Mouse (Mus musculus): Measurements from ENCODE around the gene Uqcc2. TPM values are rescaled to one million over a fixed set of nuclear protein-coding genes. Genes with fewer than 3 reads are reported as not detected.

Gene Uqcc2
- polyA plus RNA-seq, 1 experiment from 2014 or later: 146 TPM

DNA sequence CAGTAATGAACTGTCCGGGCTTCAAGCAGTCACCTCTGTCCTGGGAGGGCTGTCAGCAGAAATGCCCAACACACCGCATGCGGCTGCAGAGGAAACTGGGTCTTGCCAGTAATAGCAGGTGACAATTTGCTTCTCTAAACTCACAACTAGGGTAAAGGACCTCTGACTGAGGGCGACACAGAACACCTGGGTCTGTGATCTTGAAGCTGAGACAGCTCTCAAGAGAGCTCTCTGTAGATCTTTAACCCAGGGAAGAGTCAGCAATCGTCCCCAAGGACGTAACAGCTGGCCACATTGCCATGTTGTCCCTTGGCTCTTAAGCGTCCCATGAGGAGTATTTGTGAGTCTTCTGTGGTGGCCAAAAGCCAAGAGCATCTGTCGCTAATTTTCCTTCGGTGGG is 38.7 kb upstream of the Uqcc2 start:
- Histone ChIP-seq H3K4me1 (replicated peaks) (peaks cover 22% of the 10 kb centered on the region), H3K36me3 (replicated peaks) (no peaks in the 10 kb centered on the region), H3K27ac (replicated peaks) (no peak overlapping the region), H3K27me3 (no peaks in the 10 kb centered on the region), H3K4me3 (replicated peaks) (no peak overlapping the region), H3K4me2 (no peak overlapping the region), H3K9me3 (replicated peaks) (no peaks in the 10 kb centered on the region), H3K9ac (no peak overlapping the region)
- 71% methylated on average over 9 of the region's 9 CpGs for WGBS (ENCODE audit: insufficient replicate concordance)
- no peak for ATAC-seq (ENCODE audit: insufficient read depth)

DNA sequence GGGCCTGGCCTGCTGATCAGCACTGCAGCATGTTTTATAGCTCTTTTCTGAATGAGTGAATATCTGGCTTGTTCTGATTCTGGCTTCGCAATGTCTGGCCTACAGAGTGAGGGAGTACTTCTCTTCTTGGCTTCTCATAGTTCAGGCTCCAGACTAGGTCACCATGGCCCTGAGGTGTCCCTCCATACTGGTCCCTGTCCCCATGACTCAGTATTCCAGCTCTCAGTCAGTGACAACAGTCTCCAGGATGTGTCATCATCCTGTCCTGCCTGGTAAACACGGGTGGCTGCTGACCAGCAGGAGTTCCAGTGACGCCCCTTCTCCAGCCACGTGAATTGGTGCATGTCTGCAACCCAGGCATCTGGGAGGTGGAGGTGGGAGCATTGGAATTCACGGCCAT is 37.4 kb upstream of the Uqcc2 start:
- Histone ChIP-seq H3K36me3 (replicated peaks) (no peaks in the 10 kb centered on the region), H3K4me2 (no peak overlapping the region), H3K9ac (no peak overlapping the region), H3K27ac (replicated peaks) (no peak overlapping the region), H3K4me3 (replicated peaks) (no peak overlapping the region), H3K27me3 (0 out of 2 replicates have a peak, but pooled peaks cover 8% of the 10 kb centered on the region), H3K9me3 (replicated peaks) (no peaks in the 10 kb centered on the region), H3K4me1 (replicated peaks) (peaks cover 35% of the 10 kb centered on the region)
- ATAC-seq (ENCODE audit: insufficient read depth): no peak
- WGBS (ENCODE audit: insufficient replicate concordance): 64% methylated on average over 5 of the region's 5 CpGs

DNA sequence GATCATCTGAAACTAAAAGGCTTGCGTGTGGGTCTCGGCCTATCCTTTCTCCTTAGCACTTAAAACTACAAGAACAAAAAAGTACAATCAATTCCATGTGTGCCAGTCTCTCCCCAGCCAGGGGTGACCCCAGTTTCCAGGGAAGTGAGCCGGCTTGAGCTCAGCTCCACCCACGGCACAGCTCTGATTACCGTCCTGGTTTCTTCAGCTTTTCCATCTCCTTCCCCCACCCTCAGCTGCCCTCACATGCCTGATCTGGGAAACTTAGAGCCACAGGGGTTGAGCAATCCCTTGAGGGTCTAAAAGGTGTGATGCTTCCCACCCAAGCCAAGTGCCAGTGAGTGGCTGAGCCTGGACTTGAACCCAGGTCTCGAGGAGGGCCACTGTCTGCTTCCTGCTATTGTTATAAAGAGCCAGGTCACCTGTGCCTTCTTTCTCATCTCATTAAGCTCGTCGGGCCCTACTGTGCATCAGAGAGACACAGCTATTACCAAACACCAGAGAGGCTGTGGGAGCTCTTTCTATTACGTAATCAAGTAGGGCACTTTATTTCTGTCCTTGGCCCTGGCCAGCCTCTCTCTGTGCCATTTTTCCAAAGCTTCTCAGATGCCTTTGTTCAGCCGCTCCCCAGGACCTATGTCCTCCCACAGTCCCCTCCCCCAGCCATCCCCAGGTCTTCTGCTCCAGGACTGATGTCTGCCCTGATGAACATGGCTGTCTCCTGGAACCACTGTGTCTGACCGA is 36.4 kb upstream of the Uqcc2 start:
- H3K4me2 ChIP-seq: no peak overlapping the region
- 65% methylated on average over 11 of the region's 11 CpGs for WGBS (ENCODE audit: insufficient replicate concordance)
- no peak for ATAC-seq (ENCODE audit: insufficient read depth)

DNA sequence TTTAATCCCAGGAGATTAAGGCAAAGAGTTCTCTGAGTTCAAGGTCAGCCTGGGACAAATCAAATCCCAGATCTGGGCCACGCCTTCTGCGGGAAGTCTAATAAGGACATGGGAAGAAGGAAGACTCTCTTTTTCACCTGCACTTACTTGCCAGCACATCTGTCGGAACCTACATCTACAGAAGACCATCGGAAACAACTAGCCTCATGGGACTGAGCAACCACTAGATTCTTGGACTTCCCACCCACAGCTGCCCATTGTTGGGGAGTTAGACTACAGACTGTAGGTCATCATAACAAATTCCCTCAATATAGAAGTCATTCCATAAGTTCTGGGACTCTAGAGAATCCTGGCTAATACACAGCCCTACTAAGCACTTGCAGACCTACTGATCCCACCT is 34.9 kb upstream of the Uqcc2 start:
- Histone ChIP-seq H3K9me3 (replicated peaks) (no peaks in the 10 kb centered on the region), H3K36me3 (replicated peaks) (no peaks in the 10 kb centered on the region), H3K4me2 (no peak overlapping the region), H3K27me3 (0 out of 2 replicates have a peak, but pooled peaks cover 8% of the 10 kb centered on the region), H3K9ac (no peak overlapping the region), H3K4me1 (replicated peaks) (peaks cover 30% of the 10 kb centered on the region), H3K27ac (replicated peaks) (no peak overlapping the region), H3K4me3 (replicated peaks) (no peak overlapping the region)
- ATAC-seq (ENCODE audit: insufficient read depth): no peak
- WGBS (ENCODE audit: insufficient replicate concordance): 86% methylated on average over 4 of the region's 4 CpGs

More for the DNA sequence above, 36.4 kb upstream of the Uqcc2 start:
- Histone ChIP-seq H3K9me3 (replicated peaks) (no peaks in the 10 kb centered on the region), H3K9ac (no peak overlapping the region), H3K4me1 (replicated peaks) (peaks cover 37% of the 10 kb centered on the region), H3K4me3 (replicated peaks) (no peak overlapping the region), H3K27ac (replicated peaks) (0 out of 2 replicates have a peak overlapping the region, but pooled peaks have one; percentile 2), H3K36me3 (replicated peaks) (no peaks in the 10 kb centered on the region), H3K27me3 (0 out of 2 replicates have a peak, but pooled peaks cover 8% of the 10 kb centered on the region)

DNA sequence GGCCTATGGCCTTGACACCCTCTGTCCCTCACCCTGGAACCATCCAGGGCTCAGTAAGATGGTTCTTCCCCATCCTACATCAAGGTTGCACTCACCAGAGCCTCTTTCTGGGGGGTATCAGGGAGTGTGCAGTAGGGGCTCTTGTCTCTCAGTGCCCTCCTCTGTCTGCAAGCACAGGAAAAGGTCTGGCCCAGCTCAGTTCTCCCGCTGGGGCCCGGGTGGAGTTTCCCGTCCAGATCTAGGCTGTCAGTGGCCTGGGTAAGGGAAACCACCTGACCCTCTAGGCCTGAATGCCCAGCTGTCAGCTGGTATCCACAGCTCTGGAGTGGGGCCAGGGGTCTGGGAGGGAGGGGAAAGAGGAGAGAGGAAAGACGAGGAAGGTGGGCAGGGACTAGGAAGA is 33.8 kb upstream of the Uqcc2 start, which contains the start of gene Ip6k3:
TSS of gene Ip6k3 (minus strand) at position 251 of the 400 bp plus-strand sequence.
- no peak within 1 kb of the TSS for H3K4me2 ChIP-seq
- H3K4me3 ChIP-seq (replicated peaks): no peak within 1 kb of the TSS
- no peaks in the 10 kb centered on the region for H3K9me3 ChIP-seq (replicated peaks)
- peak within 1 kb of the TSS; percentile 53; the same call in 1 of the 2 replicates for H3K27ac ChIP-seq (replicated peaks)
- ATAC-seq (ENCODE audit: insufficient read depth): no peak
- H3K9ac ChIP-seq: no peak within 1 kb of the TSS
- H3K36me3 ChIP-seq (replicated peaks): no peaks in the 10 kb centered on the region
- 51% methylated on average over 4 of the region's 4 CpGs for WGBS (ENCODE audit: insufficient replicate concordance)
- peaks cover 30% of the 10 kb centered on the region for H3K4me1 ChIP-seq (replicated peaks)
- H3K27me3 ChIP-seq: 0 out of 2 replicates have a peak, but pooled peaks cover 8% of the 10 kb centered on the region

DNA sequence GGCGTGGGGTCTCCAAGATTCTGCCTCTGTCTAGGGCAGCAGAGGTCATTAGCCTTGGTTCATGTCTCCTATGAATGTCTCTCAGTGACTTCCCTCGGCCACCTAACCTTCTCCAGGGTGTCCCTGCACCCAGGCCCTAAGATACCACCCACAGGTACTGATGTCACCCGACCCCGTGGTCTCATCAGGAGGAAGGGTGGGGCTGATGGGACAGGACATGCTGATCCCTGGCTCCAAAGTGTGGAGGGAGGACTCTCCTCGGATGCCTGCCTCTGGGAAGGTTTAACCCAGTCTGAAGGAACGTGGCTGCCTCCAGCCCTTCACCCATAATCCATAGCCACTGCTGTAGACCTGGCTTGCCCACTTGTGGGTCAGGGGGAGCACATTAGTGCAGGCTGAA is 33.2 kb upstream of the Uqcc2 start:
- no peak overlapping the region for H3K4me3 ChIP-seq (replicated peaks)
- H3K27me3 ChIP-seq: 0 out of 2 replicates have a peak, but pooled peaks cover 8% of the 10 kb centered on the region
- no peak overlapping the region for H3K4me2 ChIP-seq
- no peak overlapping the region for H3K9ac ChIP-seq
- ATAC-seq (ENCODE audit: insufficient read depth): no peak
- no peak overlapping the region for H3K27ac ChIP-seq (replicated peaks)
- H3K9me3 ChIP-seq (replicated peaks): no peaks in the 10 kb centered on the region
- no peaks in the 10 kb centered on the region for H3K36me3 ChIP-seq (replicated peaks)
- 64% methylated on average over 6 of the region's 6 CpGs for WGBS (ENCODE audit: insufficient replicate concordance)
- peaks cover 30% of the 10 kb centered on the region for H3K4me1 ChIP-seq (replicated peaks)

DNA sequence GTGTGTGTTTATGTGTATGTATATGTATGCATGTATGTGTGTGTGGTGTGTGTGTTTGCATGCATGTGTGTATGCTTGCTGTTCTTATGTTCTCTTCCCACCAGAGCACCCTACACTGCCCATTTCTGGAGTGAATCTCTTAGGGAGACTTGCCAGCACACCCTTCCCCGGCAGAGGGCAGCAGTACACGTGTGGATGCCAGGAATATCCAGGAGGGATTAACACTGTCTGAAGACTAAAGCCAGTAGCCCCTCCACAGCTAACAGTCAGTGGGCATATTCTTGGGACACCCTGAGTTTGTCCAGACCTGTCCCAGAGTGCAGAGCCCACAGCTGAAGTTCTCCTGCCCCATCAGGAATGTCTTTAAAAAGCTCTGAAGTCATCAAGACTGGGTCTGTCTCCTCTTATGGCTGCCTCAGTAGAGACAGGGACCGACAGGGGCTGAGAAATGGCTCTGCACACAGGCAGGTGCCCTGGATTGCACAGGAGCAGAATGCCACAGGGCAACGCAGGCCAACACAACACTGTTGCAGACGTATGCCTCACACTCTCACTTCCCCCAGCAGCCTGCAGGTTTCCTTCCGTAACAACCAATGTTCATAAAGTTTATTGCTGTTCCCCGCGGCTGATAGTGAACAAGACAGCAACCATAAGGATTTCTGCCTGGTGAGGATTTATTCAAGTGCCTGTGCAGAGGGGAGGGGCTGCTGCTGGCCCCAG is 31.5 kb upstream of the Uqcc2 start:
- no peak overlapping the region for H3K9ac ChIP-seq
- peaks cover 30% of the 10 kb centered on the region for H3K4me1 ChIP-seq (replicated peaks)
- H3K27me3 ChIP-seq: peaks cover 8% of the 10 kb centered on the region; the same call in 1 of the 2 replicates
- peak overlapping the region; percentile 36 for H3K4me2 ChIP-seq
- H3K4me3 ChIP-seq (replicated peaks): no peak overlapping the region
- WGBS (ENCODE audit: insufficient replicate concordance): 54% methylated on average over 8 of the region's 8 CpGs
- no peaks in the 10 kb centered on the region for H3K9me3 ChIP-seq (replicated peaks)
- no peak for ATAC-seq (ENCODE audit: insufficient read depth)
- H3K27ac ChIP-seq (replicated peaks): peak overlapping the region; percentile 64
- H3K36me3 ChIP-seq (replicated peaks): no peaks in the 10 kb centered on the region

DNA sequence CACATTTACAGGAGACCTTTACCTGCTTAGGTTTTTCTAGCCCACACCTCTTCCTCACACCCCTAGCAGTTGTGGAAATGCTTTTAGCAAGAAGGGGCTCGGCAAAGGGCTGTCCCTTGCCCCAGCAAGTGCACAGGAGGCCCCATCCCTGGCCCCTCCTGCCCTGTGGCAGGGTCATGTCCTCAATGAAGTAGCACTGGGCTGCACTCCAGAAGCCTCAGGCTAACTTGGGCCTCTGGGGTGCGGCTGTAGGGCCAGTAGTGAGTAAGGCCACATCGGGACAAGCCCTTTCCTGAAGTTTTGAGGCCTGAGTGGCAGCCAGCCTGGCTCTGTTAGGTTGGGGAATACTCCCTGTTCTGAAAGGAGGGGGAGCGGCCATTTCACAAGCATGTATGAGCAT is 27.2 kb upstream of the Uqcc2 start:
- no peak overlapping the region for H3K4me3 ChIP-seq (replicated peaks)
- H3K4me2 ChIP-seq: no peak overlapping the region
- no peaks in the 10 kb centered on the region for H3K36me3 ChIP-seq (replicated peaks)
- ATAC-seq (ENCODE audit: insufficient read depth): no peak
- H3K9me3 ChIP-seq (replicated peaks): no peaks in the 10 kb centered on the region
- WGBS (ENCODE audit: insufficient replicate concordance): 68% methylated on average over 4 of the region's 4 CpGs
- H3K27me3 ChIP-seq: no peaks in the 10 kb centered on the region; the same call in 1 of the 2 replicates
- no peak overlapping the region for H3K27ac ChIP-seq (replicated peaks)
- no peak overlapping the region for H3K9ac ChIP-seq
- H3K4me1 ChIP-seq (replicated peaks): peaks cover 31% of the 10 kb centered on the region

DNA sequence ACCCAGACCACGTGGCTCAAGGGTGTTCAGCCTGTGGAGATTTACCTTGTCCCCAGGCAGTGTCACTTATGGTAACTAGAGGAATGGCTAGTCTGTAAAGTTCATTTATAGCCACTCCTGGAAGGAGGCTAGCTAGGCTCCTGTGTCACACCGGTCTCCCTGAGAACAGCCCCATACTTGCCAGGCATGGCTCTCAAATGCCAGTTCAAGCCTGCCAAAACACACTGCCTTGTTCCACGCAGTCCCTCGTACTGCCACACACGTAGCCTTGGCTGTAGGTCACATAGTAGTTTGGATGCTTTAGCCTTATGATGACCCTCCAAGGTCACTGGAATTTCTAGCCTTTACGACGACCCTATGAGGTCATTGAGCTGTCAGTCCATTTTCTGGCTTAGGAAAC is 25.5 kb upstream of the Uqcc2 start:
- Histone ChIP-seq H3K9me3 (replicated peaks) (no peaks in the 10 kb centered on the region), H3K4me3 (replicated peaks) (no peak overlapping the region), H3K36me3 (replicated peaks) (no peaks in the 10 kb centered on the region), H3K27me3 (no peaks in the 10 kb centered on the region; the same call in 1 of the 2 replicates), H3K4me1 (replicated peaks) (peaks cover 33% of the 10 kb centered on the region), H3K27ac (replicated peaks) (no peak overlapping the region), H3K9ac (no peak overlapping the region), H3K4me2 (no peak overlapping the region)
- WGBS (ENCODE audit: insufficient replicate concordance): 60% methylated on average over 7 of the region's 7 CpGs
- no peak for ATAC-seq (ENCODE audit: insufficient read depth)

DNA sequence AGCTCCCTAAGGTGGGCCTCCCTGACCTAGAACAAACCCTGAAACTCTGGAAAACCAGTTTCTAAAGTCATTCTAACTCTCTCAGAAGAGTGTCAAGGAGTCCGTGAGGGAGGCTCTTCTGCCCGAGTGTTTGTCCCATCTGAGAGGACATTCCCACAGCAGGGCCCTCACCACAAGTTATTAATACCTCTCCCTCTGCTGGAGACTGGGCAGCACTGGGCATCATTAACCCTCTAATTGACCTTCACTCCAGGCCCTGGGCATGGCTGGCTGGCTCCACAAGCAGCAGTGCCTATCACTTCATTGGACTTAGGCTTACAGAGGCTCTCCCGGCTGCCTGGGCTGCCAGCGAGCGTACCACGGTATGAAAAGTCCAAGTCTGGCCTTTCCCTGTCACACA is 24.7 kb upstream of the Uqcc2 start:
- H3K4me1 ChIP-seq (replicated peaks): peaks cover 41% of the 10 kb centered on the region
- no peaks in the 10 kb centered on the region for H3K9me3 ChIP-seq (replicated peaks)
- 81% methylated on average over 6 of the region's 6 CpGs for WGBS (ENCODE audit: insufficient replicate concordance)
- no peak overlapping the region for H3K27ac ChIP-seq (replicated peaks)
- no peak for ATAC-seq (ENCODE audit: insufficient read depth)
- H3K9ac ChIP-seq: no peak overlapping the region
- H3K4me3 ChIP-seq (replicated peaks): no peak overlapping the region
- no peak overlapping the region for H3K4me2 ChIP-seq
- H3K27me3 ChIP-seq: no peaks in the 10 kb centered on the region; the same call in 1 of the 2 replicates
- H3K36me3 ChIP-seq (replicated peaks): no peaks in the 10 kb centered on the region

DNA sequence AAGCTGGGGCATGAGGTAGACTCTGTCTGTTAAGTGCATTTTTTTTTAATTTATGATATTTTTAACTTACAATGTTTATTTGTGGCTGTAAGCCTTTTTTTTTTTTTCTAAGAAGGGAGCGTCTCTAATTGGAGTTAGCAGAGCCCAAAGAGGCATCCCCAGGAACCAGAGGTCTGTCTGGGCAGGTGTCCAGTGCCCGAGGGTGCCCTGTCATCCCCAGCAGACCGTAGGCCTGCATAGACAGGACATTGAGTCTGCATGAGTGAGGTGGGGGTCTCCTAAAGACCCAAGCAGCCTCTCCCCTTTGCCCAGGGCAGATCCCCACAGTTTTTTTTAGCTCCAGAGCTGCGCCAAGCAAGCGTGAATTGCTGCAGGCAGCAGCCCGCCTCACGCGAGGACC is 22.0 kb upstream of the Uqcc2 start:
- 82% methylated on average over 8 of the region's 8 CpGs for WGBS (ENCODE audit: insufficient replicate concordance)
- Histone ChIP-seq H3K4me3 (replicated peaks) (no peak overlapping the region), H3K36me3 (replicated peaks) (no peaks in the 10 kb centered on the region), H3K27ac (replicated peaks) (no peak overlapping the region), H3K27me3 (no peaks in the 10 kb centered on the region; the same call in 1 of the 2 replicates), H3K4me1 (replicated peaks) (peaks cover 67% of the 10 kb centered on the region), H3K9me3 (replicated peaks) (no peaks in the 10 kb centered on the region), H3K9ac (no peak overlapping the region), H3K4me2 (no peak overlapping the region)
- no peak for ATAC-seq (ENCODE audit: insufficient read depth)

Data from liver, embryonic 15.5 days (tissue).